ENCODE assay signal across 17 mouse cellular contexts in the genomic region with DNA sequence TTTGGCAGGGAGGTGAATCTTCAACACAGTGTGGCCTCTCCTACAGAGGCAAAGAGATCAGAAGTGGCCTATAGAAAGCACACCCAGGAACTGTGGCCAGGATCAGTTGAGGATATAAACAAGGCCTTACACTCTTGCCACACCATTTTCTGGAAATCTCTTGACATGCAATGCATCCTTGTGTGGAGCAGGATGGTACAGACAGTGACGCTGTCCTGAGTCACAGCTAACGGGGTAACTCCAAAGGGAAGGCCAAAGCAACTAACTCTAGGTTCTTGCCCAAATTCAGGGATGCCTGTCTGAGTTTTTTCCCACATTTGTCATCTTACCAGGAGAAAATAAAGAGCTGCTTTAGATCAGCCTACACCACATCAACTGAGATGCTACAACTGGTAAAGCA. TPM values are rescaled to one million over a fixed set of nuclear protein-coding genes. Genes with fewer than 3 reads are reported as not detected.
DNase-seq lines count a peak whose midpoint lies in the region.
"Had no signal": no experiment of that assay in that cellular context is flagged by ENCODE, and none has a peak within 500 bp of the region (broad histone marks: within the 10 kb centered on the region; RNA-seq: fewer than 3 reads in every experiment).

No protein-coding gene starts in this region.

- peak; percentile 51 for DNase-seq in adrenal gland, adult 2 months
- DNase-seq in adrenal gland, postnatal 4 days (ENCODE audit: low spot score in 2 of 2) = no peak
- peak; percentile 30 for DNase-seq in adrenal gland, postnatal 14 days
- DNase-seq in adrenal gland, postnatal 10 days = no peak
- DNase-seq in adrenal gland, postnatal 25 days = peak; percentile 22
- DNase-seq: B cell, adult 2 months; cerebellum, adult 11 months; cerebellum, adult 18-20 months; cerebellum, adult 9-10 months; cerebellum, postnatal 10 days; cerebellum, postnatal 25 days; forebrain, postnatal 0 days had no signal

RNA-seq across cellular contexts. Expression of a gene that starts 26.7 kb away (rescaled TPM):
- 100 to 1,000 TPM; 128 to 130 TPM for total RNA-seq in adrenal gland, adult 2 months (2021)
- polyA plus RNA-seq in adrenal gland, adult 2 months (2012; rRNA removed) = 230 and 245 TPM in 2 replicates
- total RNA-seq in adrenal gland, postnatal 4 days (2021) = 10 to 100 TPM; 71.2 to 78.9 TPM
- total RNA-seq in adrenal gland, postnatal 14 days (2021) = 92.3 and 93.9 TPM in 2 replicates
- total RNA-seq in adrenal gland, postnatal 10 days (2021) = 10 to 100 TPM; 76.4 to 79.0 TPM
- total RNA-seq in adrenal gland, postnatal 25 days (2021) = 117 and 130 TPM in 2 replicates

RNA-seq across cellular contexts. Expression of a gene that starts 56.6 kb away (rescaled TPM):
- not detected for total RNA-seq in adrenal gland, adult 2 months (2021)
- not detected in 2 replicates for polyA plus RNA-seq in adrenal gland, adult 2 months (2012; rRNA removed)
- total RNA-seq in adrenal gland, postnatal 4 days (2021) = under 1 TPM in 1 of 2 experiments, not detected in 1; 0.37 TPM
- total RNA-seq in adrenal gland, postnatal 14 days (2021) = not detected in 2 replicates
- total RNA-seq in adrenal gland, postnatal 10 days (2021) = not detected
- not detected in 2 replicates for total RNA-seq in adrenal gland, postnatal 25 days (2021)
- total RNA-seq: adrenal gland, postnatal 36 days; CH12.LX had no signal
- polyA plus RNA-seq: CD4-positive, CD25-positive, alpha-beta regulatory T cell, adult 4 months; G1E; Patski had no signal

Comparison
In these comparisons a context has a peak if more than half of its experiments do, and no peak if none do; other contexts are left out.
1. DNase-seq: peak in adrenal gland, adult 2 months (single experiment), adrenal gland, postnatal 14 days (single experiment) and adrenal gland, postnatal 25 days (single experiment); none in adrenal gland, postnatal 4 days (0 of 2) and adrenal gland, postnatal 10 days (single experiment).